Mouse (Mus musculus) hematopoietic multipotent progenitor cell, adult 10-12 weeks (in vitro differentiated cells): Measurements from ENCODE around the gene Lce1k. TPM values are rescaled to one million over a fixed set of nuclear protein-coding genes. Genes with fewer than 3 reads are reported as not detected.

Experiments
- polyA plus RNA-seq: library from polyadenylated mRNA; stranded (reverse); fragments of >175 nt; gene quantifications from 2 replicates; pipeline ENCODE4 v1.2.3, GENCODE M21; 2012; ENCODE audit warnings: low replicate concordance

The Lce1k gene
- not detected in 2 replicates for polyA plus RNA-seq

DNA sequence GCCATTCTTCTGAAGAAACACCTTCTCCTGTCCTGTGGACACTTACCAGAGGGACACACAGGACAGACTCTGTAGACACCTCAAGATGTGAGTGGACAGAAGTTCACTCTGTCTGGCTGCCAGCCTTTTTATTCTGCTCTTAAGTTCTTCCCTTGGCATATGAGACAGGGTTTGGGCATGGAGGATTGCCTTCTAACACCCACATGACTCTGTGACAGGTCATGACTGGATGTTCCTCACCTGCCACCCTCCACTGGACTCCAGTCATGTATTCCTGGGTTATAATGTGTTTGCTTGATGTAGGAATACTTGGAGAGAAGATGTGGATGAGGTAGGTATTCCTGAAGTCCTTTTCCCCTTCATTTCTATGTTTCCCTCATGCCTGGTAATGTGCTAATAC, at the start of gene Lce1k:
Gene Lce1k (minus strand): TSS at position 101 of the 400 bp plus-strand sequence.

DNA sequence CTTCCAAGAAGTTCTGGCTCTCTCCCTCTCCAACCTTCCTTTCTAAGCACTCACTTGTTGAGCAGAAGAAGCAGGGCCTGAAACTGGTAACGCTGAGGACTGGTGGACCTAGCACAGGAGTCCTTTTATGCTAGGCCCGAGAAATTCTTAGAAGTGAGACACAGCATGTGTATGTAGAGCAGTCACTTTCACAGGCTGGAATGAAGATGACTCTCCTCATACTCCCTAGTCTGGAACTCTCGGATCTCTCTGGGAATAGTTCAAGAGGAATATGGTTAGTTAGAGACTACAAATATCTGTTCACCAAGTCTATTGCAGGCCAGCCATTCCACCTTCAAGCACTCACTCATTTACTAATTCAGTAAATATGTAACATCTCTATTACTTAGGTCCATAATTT, 43.5 kb upstream of the Lce1k start, which contains the start of gene Lce1l:
Gene Lce1l (minus strand): TSS at position 101 of the 400 bp plus-strand sequence.

DNA sequence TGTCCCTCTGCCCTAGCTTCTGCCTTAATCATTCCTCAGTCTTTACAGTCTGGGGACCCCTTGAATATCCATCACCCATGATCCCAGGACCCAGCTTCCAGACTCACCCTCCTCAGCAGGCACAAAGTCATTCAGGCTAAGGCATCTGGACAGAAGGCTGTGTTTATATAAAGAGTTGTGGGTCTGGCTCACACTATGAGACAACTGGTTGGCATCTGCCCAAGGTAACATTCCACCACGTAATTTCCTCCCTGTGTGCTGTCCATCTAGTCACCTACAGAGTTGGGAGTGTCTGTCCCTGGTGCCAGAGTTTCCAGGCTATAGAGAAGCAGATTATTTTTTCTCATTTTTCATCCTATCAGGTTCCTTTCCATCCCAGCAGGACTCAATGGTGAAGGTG, 19.4 kb upstream of the Lce1k start, which contains the start of gene Kprp:
Gene Kprp (minus strand): TSS at position 140 of the 400 bp plus-strand sequence.

DNA sequence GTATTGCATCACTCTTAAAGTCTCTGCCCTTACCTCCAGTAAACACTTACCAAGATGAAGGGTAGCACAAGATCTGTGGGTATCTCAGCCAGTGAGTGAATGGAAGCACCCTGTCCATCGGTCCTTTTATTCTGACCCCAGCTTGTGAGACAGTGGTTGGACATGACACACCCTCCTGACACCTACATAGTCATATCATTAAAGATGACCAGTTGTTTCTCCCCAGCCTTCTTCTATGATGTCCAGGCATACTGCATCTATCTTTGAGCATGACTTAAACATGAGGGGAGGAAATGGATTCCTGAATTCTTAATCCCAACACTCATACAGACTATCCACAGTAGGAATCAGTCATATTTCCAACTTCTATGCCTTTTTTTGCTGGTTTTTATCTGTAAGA, 17.3 kb downstream of the Lce1k start, which contains the start of gene Lce1j:
Gene Lce1j (minus strand): TSS at position 101 of the 400 bp plus-strand sequence.

DNA sequence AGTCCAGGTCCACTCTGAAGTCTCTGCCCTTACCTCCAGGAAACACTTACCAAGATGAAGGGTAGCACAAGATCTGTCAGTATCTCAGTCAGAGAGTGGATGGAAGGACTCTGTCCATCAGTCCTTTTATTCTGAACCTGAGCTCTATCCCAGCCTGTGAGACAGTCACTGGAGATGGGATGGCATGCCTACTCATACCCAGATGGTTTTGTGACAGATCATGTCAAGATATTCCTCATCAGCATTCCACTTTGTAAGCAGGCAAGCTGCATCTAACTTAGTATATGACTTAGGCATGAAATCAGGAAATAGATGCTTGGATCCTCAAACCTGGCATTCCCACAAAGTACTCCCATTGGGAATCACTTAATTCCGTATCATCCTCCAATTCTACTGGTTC, 28.9 kb downstream of the Lce1k start, which contains the start of gene Lce1i:
Gene Lce1i (minus strand): TSS at position 101 of the 400 bp plus-strand sequence.

DNA sequence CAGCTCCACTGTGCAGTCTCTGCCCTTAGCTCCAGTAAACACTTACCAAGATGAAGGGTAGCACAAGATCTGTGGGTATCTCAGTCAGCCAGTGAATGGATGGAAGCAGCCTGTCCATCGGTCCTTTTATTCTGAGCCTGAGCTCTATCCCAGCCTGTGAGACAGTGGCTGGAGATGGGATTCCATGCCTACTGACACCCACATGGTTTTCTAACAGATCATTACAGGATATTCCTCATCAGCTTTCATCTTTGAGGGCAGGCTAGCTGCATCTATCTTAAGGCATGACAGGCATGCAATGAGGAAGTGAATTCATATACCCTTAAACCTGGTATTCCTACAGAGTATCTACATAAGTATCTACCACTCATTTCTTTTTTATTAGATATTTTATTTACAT, 42.7 kb downstream of the Lce1k start, which contains the start of gene Lce1h:
Gene Lce1h (minus strand): TSS at position 101 of the 400 bp plus-strand sequence.

Other genes with a start within 250 kb of the Lce1k start
- gene Ivl, start 234.2 kb downstream of the Lce1k start, polyA plus RNA-seq, result not detected in 2 replicates
- gene Smcp, start 218.9 kb downstream of the Lce1k start, polyA plus RNA-seq, result not detected in 2 replicates
- not detected in 2 replicates for gene 2210017I01Rik, start 200.4 kb downstream of the Lce1k start, polyA plus RNA-seq
- gene Lce6a, start 186.2 kb downstream of the Lce1k start, polyA plus RNA-seq, result not detected in 2 replicates
- gene Lce1a1, start 159.6 kb downstream of the Lce1k start, polyA plus RNA-seq, result not detected in 2 replicates
- gene Lce1b, start 151.0 kb downstream of the Lce1k start, polyA plus RNA-seq, result not detected in 2 replicates
- not detected in 2 replicates for gene Lce1a2, start 137.6 kb downstream of the Lce1k start, polyA plus RNA-seq
- not detected in 2 replicates for gene Lce1c, start 128.6 kb downstream of the Lce1k start, polyA plus RNA-seq
- gene Lce1d, start 120.7 kb downstream of the Lce1k start, polyA plus RNA-seq, result not detected in 2 replicates
- gene Lce1e, start 98.8 kb downstream of the Lce1k start, polyA plus RNA-seq, result not detected in 2 replicates
- gene Lce1f, start 87.5 kb downstream of the Lce1k start, polyA plus RNA-seq, result not detected in 2 replicates
- not detected in 2 replicates for gene Gm38119, start 68.8 kb downstream of the Lce1k start, polyA plus RNA-seq
- gene Lce1g, start 55.6 kb downstream of the Lce1k start, polyA plus RNA-seq, result not detected in 2 replicates
- gene Lce1h, start 42.8 kb downstream of the Lce1k start, polyA plus RNA-seq, result not detected in 2 replicates
- not detected in 2 replicates for gene Lce1i, start 29.0 kb downstream of the Lce1k start, polyA plus RNA-seq
- gene Lce1j, start 17.4 kb downstream of the Lce1k start, polyA plus RNA-seq, result not detected in 2 replicates
- not detected in 2 replicates for gene Kprp, start 19.4 kb upstream of the Lce1k start, polyA plus RNA-seq
- gene Lce1l, start 43.4 kb upstream of the Lce1k start, polyA plus RNA-seq, result not detected in 2 replicates
- not detected in 2 replicates for gene 2310050C09Rik, start 62.3 kb upstream of the Lce1k start, polyA plus RNA-seq
- not detected in 2 replicates for gene Lce3a, start 118.3 kb upstream of the Lce1k start, polyA plus RNA-seq
- gene Lce3b, start 125.1 kb upstream of the Lce1k start, polyA plus RNA-seq, result not detected in 2 replicates
- gene Lce3c, start 136.6 kb upstream of the Lce1k start, polyA plus RNA-seq, result not detected in 2 replicates
- gene Lce3d, start 149.5 kb upstream of the Lce1k start, polyA plus RNA-seq, result not detected in 2 replicates
- gene Lce3e, start 159.2 kb upstream of the Lce1k start, polyA plus RNA-seq, result not detected in 2 replicates
- gene Lce3f, start 184.3 kb upstream of the Lce1k start, polyA plus RNA-seq, result not detected in 2 replicates
- not detected in 2 replicates for gene Crct1, start 207.8 kb upstream of the Lce1k start, polyA plus RNA-seq
- gene Lce1m, start 211.2 kb upstream of the Lce1k start, polyA plus RNA-seq, result not detected in 2 replicates